Mouse (Mus musculus) hindbrain, embryonic 14.5 days (tissue): ENCODE data around the gene Dennd6a. TPM values are rescaled to one million over a fixed set of nuclear protein-coding genes. Genes with fewer than 3 reads are reported as not detected.

Experiments used
- ATAC-seq: fragments of 200-750 bp; cut with Nextera tagmentation; 2 replicates; pipeline ENCODE4 v1.8.0; 2017; ENCODE audit warnings: moderate number of reproducible peaks, mild to moderate bottlenecking, moderate TSS enrichment, moderate library complexity; ENCODE audit not compliant: low FRiP score
- DNase-seq: peaks from one replicate; pipeline ENCODE4 v3.0.0-alpha.2; 2015; ENCODE audit warnings: low spot score
- H3K27ac ChIP-seq: fragments of 300-500 bp; sonication (generic); 2 replicates; pipeline ENCODE4 v1.5.1; 2014; ENCODE audit warnings: mild to moderate bottlenecking, moderate library complexity
- H3K27me3 ChIP-seq: fragments of 300-500 bp; sonication (generic); 2 replicates; pipeline ENCODE4 v1.6.1; 2014; ENCODE audit warnings: mild to moderate bottlenecking, low read length, mixed read lengths; ENCODE audit not compliant: control insufficient read depth, insufficient read depth
- H3K36me3 ChIP-seq: fragments of 300-500 bp; sonication (generic); replicated peaks from 2 replicates; pipeline ENCODE4 v1.6.1; 2014; ENCODE audit not compliant: control insufficient read depth, insufficient read depth
- H3K4me1 ChIP-seq: fragments of 300-500 bp; sonication (generic); replicated peaks from 2 replicates; pipeline ENCODE4 v1.6.1; 2014; ENCODE audit warnings: antibody characterized with exemption, low read length, mixed read lengths; ENCODE audit not compliant: control insufficient read depth, insufficient read depth
- H3K4me2 ChIP-seq: fragments of 300-500 bp; sonication (generic); replicated peaks from 2 replicates; pipeline ENCODE4 v1.6.1; 2014; ENCODE audit warnings: mild to moderate bottlenecking, moderate library complexity
- H3K4me3 ChIP-seq: fragments of 300-500 bp; sonication (generic); replicated peaks from 2 replicates; pipeline ENCODE4 v1.5.1; 2014; ENCODE audit warnings: mild to moderate bottlenecking, low read length
- H3K9ac ChIP-seq: fragments of 300-500 bp; sonication (generic); 2 replicates; pipeline ENCODE4 v1.6.1; 2014
- H3K9me3 ChIP-seq: fragments of 300-500 bp; sonication (generic); 2 replicates; pipeline ENCODE4 v1.6.1; 2016; ENCODE audit warnings: low read length; ENCODE audit not compliant: control insufficient read depth
- WGBS: fragments of 180-500 bp; shearing (Covaris S2); extraction: QIAGEN DNeasy Blood & Tissue Kit; methylation state at CpG from one replicate; pipeline ENCODE4 v1.1.7; 2014; 5-methylcytosine and 5-hydroxymethylcytosine counted together
- polyA plus RNA-seq: library from polyadenylated mRNA; unstranded; fragments of >200 nt; fragmentation: Nextera tagmentation; extraction: Ambion mirVana; gene quantifications from 2 replicates; pipeline ENCODE4 v1.2.1, GENCODE M21; 2014

The Dennd6a gene
- polyA plus RNA-seq, 1 experiment from 2014 or later: 21.3 TPM

DNA sequence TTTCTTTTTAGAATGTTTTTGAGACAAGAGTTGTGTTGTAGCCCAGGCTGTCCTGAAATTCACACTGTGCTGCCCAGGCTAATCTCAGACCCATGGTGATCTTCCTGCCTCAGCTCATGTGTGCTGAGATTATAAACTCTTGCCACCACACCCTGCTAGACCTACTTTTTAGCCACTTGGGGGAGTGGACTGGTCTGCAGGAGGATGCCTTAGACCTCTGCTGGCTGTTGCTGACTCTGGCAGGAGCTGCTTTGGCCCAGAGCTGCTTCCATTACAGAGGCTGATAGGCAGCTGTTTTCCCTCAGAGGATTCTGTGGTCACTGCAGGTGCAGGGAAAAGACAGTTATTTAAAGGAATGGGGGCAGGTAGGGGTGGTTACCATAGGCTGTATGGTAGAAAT lies 17.7 kb downstream of the Dennd6a start:
- H3K9ac ChIP-seq: no peak overlapping the region
- peaks cover 36% of the 10 kb centered on the region for H3K36me3 ChIP-seq
- no peak overlapping the region for H3K4me2 ChIP-seq
- no peak for ATAC-seq
- H3K4me1 ChIP-seq: no peaks in the 10 kb centered on the region
- no peaks in the 10 kb centered on the region for H3K27me3 ChIP-seq
- no peak overlapping the region for H3K4me3 ChIP-seq
- no peak for DNase-seq
- no peaks in the 10 kb centered on the region for H3K9me3 ChIP-seq
- H3K27ac ChIP-seq: no peak overlapping the region

DNA sequence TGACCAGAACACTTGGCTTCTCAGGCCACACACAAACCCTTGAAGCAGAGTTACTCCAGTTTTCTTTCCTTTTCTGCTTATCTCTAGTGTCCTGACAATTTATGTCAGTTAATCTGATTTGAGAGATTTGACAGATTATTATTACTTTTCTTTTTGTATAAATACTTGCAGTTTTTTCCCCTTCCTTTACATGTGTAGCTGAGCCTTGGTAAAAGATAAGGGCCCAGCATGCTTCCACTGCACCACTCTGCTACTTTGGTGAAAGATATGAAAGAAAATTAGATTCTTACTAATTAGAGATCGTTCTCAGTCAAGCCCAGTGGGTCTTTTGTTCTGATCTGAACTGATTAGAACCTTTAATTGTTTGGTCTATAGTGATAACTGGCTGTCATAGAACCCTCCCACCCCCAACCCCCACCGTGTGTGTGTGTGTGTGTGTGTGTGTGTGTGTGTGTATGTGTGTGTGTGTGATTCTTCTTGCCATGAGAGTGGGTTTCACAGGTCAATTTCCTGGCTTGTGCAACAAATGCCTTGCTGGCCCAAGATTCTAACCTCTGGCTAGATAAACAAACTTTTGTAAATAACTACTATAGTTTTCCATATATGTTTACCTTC lies 19.7 kb downstream of the Dennd6a start:
- H3K9me3 ChIP-seq: no peaks in the 10 kb centered on the region
- ATAC-seq: no peak
- WGBS: 88% methylated on average over 2 of the region's 2 CpGs
- H3K4me3 ChIP-seq: no peak overlapping the region
- H3K4me1 ChIP-seq: no peaks in the 10 kb centered on the region
- no peak for DNase-seq
- peaks cover 56% of the 10 kb centered on the region for H3K36me3 ChIP-seq
- no peak overlapping the region for H3K9ac ChIP-seq
- no peak overlapping the region for H3K4me2 ChIP-seq
- no peak overlapping the region for H3K27ac ChIP-seq
- H3K27me3 ChIP-seq: no peaks in the 10 kb centered on the region

DNA sequence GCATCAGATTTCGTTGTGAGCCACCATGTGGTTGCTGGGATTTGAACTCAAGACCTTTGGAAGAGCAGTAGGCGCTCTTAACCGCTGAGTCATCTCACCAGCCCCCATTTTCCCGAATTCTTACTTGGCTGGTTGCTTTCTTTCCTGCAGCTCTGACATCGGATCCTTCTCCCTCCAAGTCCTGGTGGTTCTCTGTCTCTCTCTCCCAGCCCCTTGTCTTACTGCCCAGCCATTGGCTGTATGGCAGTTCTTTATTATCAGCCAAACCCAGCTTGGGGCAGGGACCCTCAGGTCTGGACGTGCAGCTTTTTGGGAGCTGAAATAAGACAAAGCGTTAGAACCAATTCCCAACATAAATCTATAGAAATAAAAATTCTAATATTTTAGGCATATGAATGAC lies 21.5 kb downstream of the Dennd6a start:
- H3K36me3 ChIP-seq: peaks cover 73% of the 10 kb centered on the region
- no peak for DNase-seq
- no peaks in the 10 kb centered on the region for H3K27me3 ChIP-seq
- H3K4me2 ChIP-seq: no peak overlapping the region
- H3K27ac ChIP-seq: no peak overlapping the region
- no peaks in the 10 kb centered on the region for H3K9me3 ChIP-seq
- no peak overlapping the region for H3K9ac ChIP-seq
- WGBS: 97% methylated on average over 7 of the region's 7 CpGs
- no peak for ATAC-seq
- no peak overlapping the region for H3K4me3 ChIP-seq
- no peaks in the 10 kb centered on the region for H3K4me1 ChIP-seq

DNA sequence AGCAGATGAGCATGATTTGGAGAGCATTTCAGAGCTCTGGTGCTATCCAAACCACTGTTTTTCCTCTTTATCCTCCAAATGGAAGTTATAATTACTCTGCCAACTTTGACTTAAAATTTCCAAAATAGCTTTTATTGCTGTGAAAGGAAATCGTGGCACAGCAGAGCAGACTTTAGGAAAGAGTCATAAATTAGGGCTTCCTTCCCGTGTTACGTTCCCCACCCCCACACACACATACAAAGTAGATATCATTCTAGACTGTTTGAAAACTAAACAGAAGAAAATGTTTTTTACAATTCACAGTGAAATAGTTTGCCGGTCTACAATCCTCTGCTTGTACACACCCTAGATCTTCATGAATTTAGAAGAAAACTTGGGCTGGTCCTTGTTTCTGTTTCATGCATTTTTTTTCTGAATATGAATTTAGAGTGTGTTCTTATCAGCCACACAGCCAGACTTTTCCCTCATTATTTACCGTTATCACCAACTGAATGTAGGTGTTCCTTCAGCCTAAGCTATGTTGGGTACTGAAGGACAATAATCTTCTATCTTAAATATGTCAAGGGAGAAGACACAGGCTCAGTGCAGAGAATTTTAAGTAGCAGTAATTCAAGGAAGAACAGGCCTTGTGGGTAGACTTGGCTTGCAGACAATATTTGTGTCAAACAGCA lies 22.2 kb downstream of the Dennd6a start:
- 92% methylated on average over 5 of the region's 5 CpGs for WGBS
- DNase-seq: no peak
- no peaks in the 10 kb centered on the region for H3K4me1 ChIP-seq
- H3K9ac ChIP-seq: no peak overlapping the region
- no peak overlapping the region for H3K4me3 ChIP-seq
- H3K36me3 ChIP-seq: peaks cover 78% of the 10 kb centered on the region
- H3K27me3 ChIP-seq: no peaks in the 10 kb centered on the region
- H3K27ac ChIP-seq: no peak overlapping the region
- H3K4me2 ChIP-seq: no peak overlapping the region
- ATAC-seq: no peak
- no peaks in the 10 kb centered on the region for H3K9me3 ChIP-seq

DNA sequence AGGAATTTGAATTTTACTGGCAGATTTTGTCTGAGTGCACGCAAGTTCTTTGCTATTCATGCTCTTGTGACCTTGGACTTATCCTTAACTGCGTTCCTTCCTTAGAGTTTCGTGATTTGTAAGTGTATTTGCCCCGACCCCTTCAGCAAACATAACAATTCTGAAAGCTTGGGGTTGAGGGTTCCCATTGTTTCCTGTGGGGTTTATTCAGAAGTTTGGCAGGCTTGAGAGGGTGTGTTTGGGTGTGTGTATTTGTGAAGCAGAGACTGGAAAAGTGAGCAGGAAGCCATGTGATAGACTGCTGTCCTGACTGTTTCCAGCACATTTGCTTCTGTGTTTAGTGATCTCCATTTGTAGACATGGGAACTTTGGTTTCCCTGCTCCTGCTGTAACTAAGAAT lies 31.7 kb downstream of the Dennd6a start:
- Histone ChIP-seq H3K9me3 (no peaks in the 10 kb centered on the region), H3K4me3 (no peak overlapping the region), H3K36me3 (peaks cover 80% of the 10 kb centered on the region), H3K27ac (no peak overlapping the region), H3K4me1 (no peaks in the 10 kb centered on the region), H3K27me3 (no peaks in the 10 kb centered on the region), H3K4me2 (no peak overlapping the region), H3K9ac (no peak overlapping the region)
- ATAC-seq: no peak
- DNase-seq: no peak
- 86% methylated on average over 4 of the region's 4 CpGs for WGBS

DNA sequence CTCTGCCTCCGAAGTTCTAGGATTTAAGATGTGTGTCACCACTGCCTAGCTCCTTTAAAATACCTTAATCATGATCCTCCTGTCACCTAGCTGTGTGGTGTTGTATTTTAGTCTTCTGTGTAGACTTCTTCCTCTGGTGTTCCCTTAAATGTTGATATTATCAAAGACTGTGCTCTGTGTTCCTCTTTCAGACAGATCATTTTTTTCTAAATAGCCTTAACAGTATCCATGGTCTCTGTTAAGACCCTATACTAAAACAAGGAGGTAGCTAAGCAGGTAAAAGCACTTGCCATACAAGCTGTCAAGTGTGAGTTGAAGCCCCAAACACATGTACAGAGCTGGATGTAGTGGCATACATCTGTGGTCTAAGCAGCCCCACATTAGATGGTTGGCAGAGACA lies 36.0 kb downstream of the Dennd6a start:
- no peak overlapping the region for H3K27ac ChIP-seq
- H3K4me3 ChIP-seq: no peak overlapping the region
- no peaks in the 10 kb centered on the region for H3K27me3 ChIP-seq
- H3K4me2 ChIP-seq: no peak overlapping the region
- no peak overlapping the region for H3K9ac ChIP-seq
- no peak for DNase-seq
- no peaks in the 10 kb centered on the region for H3K9me3 ChIP-seq
- peaks cover 94% of the 10 kb centered on the region for H3K36me3 ChIP-seq
- WGBS: 90% methylated on average over 1 of the region's 1 CpGs
- no peaks in the 10 kb centered on the region for H3K4me1 ChIP-seq
- no peak for ATAC-seq

DNA sequence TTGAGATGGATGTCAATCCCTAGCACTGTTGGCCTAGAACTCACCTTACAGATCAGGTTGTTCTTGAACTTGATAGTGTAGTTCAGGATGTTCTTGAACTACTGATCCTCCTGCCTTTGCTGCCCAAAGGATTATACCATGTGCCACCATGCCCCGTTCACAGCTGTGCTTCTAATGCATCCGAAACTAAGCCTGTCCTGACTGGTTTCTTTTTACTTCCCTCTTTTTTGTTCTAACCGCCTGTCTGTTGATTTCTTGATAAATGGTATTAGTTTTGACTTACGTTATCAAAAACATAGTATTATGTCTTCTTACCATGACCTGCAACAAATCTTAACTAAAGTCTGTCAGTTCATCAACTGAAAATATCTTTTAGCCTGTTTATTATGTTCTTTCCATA lies 37.0 kb downstream of the Dennd6a start:
- H3K27me3 ChIP-seq: no peaks in the 10 kb centered on the region
- no peak overlapping the region for H3K4me2 ChIP-seq
- H3K36me3 ChIP-seq: peaks cover 94% of the 10 kb centered on the region
- no peak overlapping the region for H3K9ac ChIP-seq
- WGBS: 97% methylated on average over 4 of the region's 4 CpGs
- no peaks in the 10 kb centered on the region for H3K9me3 ChIP-seq
- ATAC-seq (no peak), DNase-seq (no peak)
- H3K4me3 ChIP-seq: no peak overlapping the region
- no peaks in the 10 kb centered on the region for H3K4me1 ChIP-seq
- no peak overlapping the region for H3K27ac ChIP-seq

DNA sequence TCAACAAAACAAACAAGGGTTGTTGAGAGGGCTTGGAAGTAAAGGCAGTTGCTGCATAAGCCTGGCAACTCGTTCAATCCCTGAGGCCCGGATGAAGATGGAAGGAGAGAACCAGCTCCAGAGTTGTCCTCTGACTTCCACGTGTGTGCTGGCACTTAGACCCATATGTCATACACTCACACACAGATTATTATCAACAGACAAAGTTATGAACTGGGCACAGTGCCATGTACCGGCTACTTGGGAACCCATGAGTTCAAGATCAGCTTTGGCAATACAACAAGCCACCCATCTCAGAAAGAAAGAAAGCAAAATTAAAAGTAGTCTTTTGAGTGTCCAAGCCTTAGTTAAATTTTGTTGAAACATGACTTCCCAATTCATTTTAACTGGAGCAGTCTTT lies 51.6 kb downstream of the Dennd6a start:
- DNase-seq (no peak), ATAC-seq (no peak)
- WGBS: 95% methylated on average over 4 of the region's 4 CpGs
- Histone ChIP-seq H3K4me2 (no peak overlapping the region), H3K9me3 (no peaks in the 10 kb centered on the region), H3K27ac (no peak overlapping the region), H3K36me3 (peaks cover 94% of the 10 kb centered on the region), H3K9ac (no peak overlapping the region), H3K4me1 (no peaks in the 10 kb centered on the region), H3K4me3 (no peak overlapping the region), H3K27me3 (no peaks in the 10 kb centered on the region)

DNA sequence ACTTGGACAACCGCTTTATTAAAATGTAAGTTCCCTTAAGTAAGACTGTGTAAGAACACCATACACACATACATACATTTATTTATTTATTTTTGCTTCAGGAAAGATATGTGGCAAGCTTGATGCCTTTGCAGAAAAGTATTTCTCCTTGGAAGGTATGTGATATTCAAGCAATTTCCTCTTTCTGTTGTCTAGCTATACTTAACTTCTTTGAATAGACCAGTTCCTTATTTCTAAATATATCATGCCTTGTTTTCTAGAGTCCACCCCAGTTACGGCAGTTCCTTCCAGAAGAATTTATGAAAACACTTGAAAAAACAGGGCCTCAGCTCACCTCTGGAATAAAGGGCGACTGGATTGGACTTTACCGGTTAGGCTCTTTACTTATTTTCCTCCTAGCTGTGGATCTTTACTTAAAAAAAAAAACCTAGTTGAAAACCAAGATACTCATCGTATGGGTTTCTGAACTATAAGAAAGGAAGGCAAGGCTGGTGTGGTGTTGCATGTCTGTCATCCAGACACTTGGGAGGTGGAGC lies 53.0 kb downstream of the Dennd6a start:
- H3K4me1 ChIP-seq: no peaks in the 10 kb centered on the region
- WGBS: 94% methylated on average over 5 of the region's 5 CpGs
- DNase-seq (no peak), ATAC-seq (no peak)
- no peak overlapping the region for H3K4me3 ChIP-seq
- H3K27ac ChIP-seq: no peak overlapping the region
- peaks cover 89% of the 10 kb centered on the region for H3K36me3 ChIP-seq
- no peak overlapping the region for H3K9ac ChIP-seq
- H3K27me3 ChIP-seq: no peaks in the 10 kb centered on the region
- H3K4me2 ChIP-seq: no peak overlapping the region
- no peaks in the 10 kb centered on the region for H3K9me3 ChIP-seq
